Mouse (Mus musculus) stomach, embryonic 14.5 days (tissue): Measurements from ENCODE around the gene Gm4924. TPM values are rescaled to one million over a fixed set of nuclear protein-coding genes. Genes with fewer than 3 reads are reported as not detected.

Source experiments
- ATAC-seq: fragments of 200-750 bp; cut with Nextera tagmentation; 2 replicates; pipeline ENCODE4 v1.8.0; 2017; ENCODE audit warnings: low read depth, moderate TSS enrichment; ENCODE audit not compliant: insufficient number of reproducible peaks, insufficient read depth, low FRiP score
- H3K27ac ChIP-seq: fragments of 300-500 bp; sonication (generic); 2 replicates; pipeline ENCODE4 v1.5.1; 2014; ENCODE audit warnings: mild to moderate bottlenecking, low read length, moderate library complexity, mixed read lengths
- H3K27me3 ChIP-seq: fragments of 300-500 bp; sonication (generic); 2 replicates; pipeline ENCODE4 v1.6.1; 2014; ENCODE audit warnings: low read length, control low read depth, mixed read lengths; ENCODE audit not compliant: control insufficient read depth, insufficient read depth
- H3K36me3 ChIP-seq: fragments of 300-500 bp; sonication (generic); 2 replicates; pipeline ENCODE4 v1.6.1; 2014; ENCODE audit warnings: mild to moderate bottlenecking, control low read depth, low read length, moderate library complexity, mixed read lengths; ENCODE audit not compliant: control insufficient read depth, insufficient read depth
- H3K4me1 ChIP-seq: fragments of 300-500 bp; sonication (generic); 2 replicates; pipeline ENCODE4 v1.6.1; 2014; ENCODE audit warnings: low read length, control low read depth, mixed read lengths; ENCODE audit not compliant: control insufficient read depth, insufficient read depth
- H3K4me2 ChIP-seq: fragments of 300-500 bp; sonication (generic); replicated peaks from 2 replicates; pipeline ENCODE4 v1.6.1; 2014; ENCODE audit warnings: low read depth, low read length, control low read depth
- H3K4me3 ChIP-seq: fragments of 300-500 bp; sonication (generic); 2 replicates; pipeline ENCODE4 v1.5.1; 2014; ENCODE audit warnings: low read depth, low read length, control low read depth
- H3K9ac ChIP-seq: fragments of 300-500 bp; sonication (generic); replicated peaks from 2 replicates; pipeline ENCODE4 v1.6.1; 2014; ENCODE audit warnings: low read depth, mild to moderate bottlenecking, control low read depth, low read length, moderate library complexity, mixed read lengths
- H3K9me3 ChIP-seq: fragments of 300-500 bp; sonication (generic); 2 replicates; pipeline ENCODE4 v1.6.1; 2016; ENCODE audit warnings: low read depth, low read length, control low read depth; ENCODE audit not compliant: control insufficient read depth
- polyA plus RNA-seq: library from polyadenylated mRNA; unstranded; fragments of >200 nt; fragmentation: Nextera tagmentation; extraction: Ambion mirVana; gene quantifications from 2 replicates; pipeline ENCODE4 v1.2.1, GENCODE M21; 2014

Gm4924 gene
- polyA plus RNA-seq, 1 experiment from 2014 or later: 13.4 TPM

DNA sequence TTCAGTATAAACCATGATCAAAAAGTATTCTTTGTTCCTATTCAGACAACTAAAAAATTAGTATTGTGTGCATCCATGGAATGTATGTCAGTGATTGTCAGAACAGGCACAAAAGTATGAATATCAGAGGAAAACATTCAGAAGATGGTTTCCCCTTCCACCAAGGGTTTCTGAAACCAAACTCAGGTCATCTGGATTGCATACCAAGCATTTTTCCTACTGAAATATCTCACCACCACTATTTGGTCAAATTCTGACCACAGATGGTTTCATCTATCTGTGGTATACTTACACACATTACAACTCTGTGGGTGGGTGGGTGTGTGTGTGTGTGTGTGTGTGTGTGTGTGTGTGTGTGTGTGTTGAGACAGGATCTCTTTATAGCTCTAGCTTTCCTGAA is 69.6 kb downstream of the Gm4924 start:
- Histone ChIP-seq H3K4me1 (no peaks in the 10 kb centered on the region), H3K36me3 (no peaks in the 10 kb centered on the region), H3K27ac (no peak overlapping the region), H3K9ac (no peak overlapping the region), H3K4me2 (no peak overlapping the region), H3K27me3 (no peaks in the 10 kb centered on the region), H3K9me3 (no peaks in the 10 kb centered on the region), H3K4me3 (no peak overlapping the region)
- ATAC-seq: no peak

Other genes starting within 250 kb of the Gm4924 start
- 7.7 and 10.5 TPM in 2 replicates for gene AU041133, start 226.2 kb upstream of the Gm4924 start, polyA plus RNA-seq
- gene Zfp938, start 113.0 kb upstream of the Gm4924 start, polyA plus RNA-seq: 16.6 and 17.0 TPM in 2 replicates
- gene 4932415D10Rik, start 37.7 kb upstream of the Gm4924 start, polyA plus RNA-seq: not detected in 2 replicates
- not detected in 2 replicates for gene Gm1553, start 138.4 kb downstream of the Gm4924 start, polyA plus RNA-seq